Mouse (Mus musculus) left cerebral cortex, adult 2 months (tissue): ENCODE data around the gene Rplp0. TPM values are rescaled to one million over a fixed set of nuclear protein-coding genes. Genes with fewer than 3 reads are reported as not detected.

Experiments
- DNase-seq, 2 experiments: peaks; one replicate each; pipeline ENCODE4 v3.0.0; 2021 to 2022; ENCODE audit warnings: low spot score in 2 of 2, mixed read lengths in 1 of 2; ENCODE audit errors: extremely low spot score in 1 of 2
- H3K27ac ChIP-seq: fragments of 200-600 bp; 2 replicates; pipeline ENCODE4 v1.8.1; 2022
- H3K4me3 ChIP-seq: fragments of 200-600 bp; 2 replicates; pipeline ENCODE4 v1.8.1; 2022
- CTCF ChIP-seq: fragments of 200-600 bp; IDR thresholded peaks from 2 replicates; pipeline ENCODE4 v1.8.1; 2022; ENCODE audit warnings: antibody characterized with exemption, mild to moderate bottlenecking, moderate library complexity
- intact Hi-C: fragments of 180-260 bp; cut with DNase I; formaldehyde crosslinking; loops from one replicate; pipeline ENCODE4 v1.15.1; 2025
- total RNA-seq, 2 experiments: library from RNA; stranded (reverse); gene quantifications; 2 replicates each; pipeline ENCODE4 v1.2.3; 2021

Gene Rplp0
- total RNA-seq, 2 experiments from 2014 or later, result 183 to 187 TPM

DNA sequence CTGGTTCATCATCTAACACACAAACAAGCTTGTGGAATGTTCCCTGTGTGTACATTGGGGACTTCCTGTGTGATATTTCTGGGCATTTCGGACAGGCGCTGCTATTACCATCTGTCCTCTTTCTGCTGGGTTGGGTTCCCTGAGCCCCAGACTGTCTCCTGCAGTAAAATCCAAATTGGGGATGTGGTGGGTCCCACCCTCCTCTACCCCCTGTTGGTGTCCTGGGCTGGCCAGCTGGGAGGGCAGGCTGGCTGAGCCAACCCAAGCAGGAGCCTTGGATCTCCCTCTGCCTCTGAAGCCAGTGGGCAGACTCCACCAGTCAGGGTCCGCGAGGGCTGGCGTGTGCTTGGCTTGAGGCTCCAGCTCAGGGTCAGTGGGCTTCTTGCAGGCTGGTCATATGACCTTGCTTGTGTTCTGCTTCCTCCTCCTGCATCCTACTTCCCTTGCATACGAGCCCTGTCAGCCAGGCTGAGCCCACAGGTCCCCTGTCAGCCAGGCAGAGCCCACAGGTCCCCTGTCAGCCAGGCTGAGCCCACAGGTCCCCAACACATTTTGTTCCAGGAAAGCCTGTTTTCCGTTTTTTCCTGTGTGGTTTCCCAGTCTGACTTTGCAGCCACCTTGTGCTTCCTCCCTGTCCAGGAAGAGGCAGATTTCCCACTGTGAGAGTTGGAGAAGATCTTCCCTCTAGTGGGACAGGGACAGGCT is 29.4 kb upstream of the Rplp0 start:
- H3K27ac ChIP-seq, result 0 out of 2 replicates have a peak overlapping the region, but pooled peaks have one; percentile 26

DNA sequence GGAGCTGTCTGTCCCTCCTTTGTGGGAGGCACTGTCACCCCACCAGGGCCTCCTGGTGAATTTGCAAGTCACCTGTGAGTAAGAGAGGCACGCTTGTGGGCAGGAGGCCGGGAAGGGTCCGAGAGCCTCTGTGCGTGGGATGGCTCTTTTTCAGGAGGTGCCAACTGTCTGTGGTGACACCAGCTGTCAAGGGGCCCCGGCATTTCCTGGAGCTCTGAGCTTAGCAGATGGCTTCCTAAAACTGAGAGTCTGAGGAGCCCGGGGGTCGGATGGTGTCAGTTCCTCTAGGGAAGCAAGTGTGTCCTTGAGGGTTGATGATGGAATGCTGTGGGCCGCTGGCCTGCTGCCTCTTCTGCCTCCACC is 28.8 kb upstream of the Rplp0 start:
- intact Hi-C loops, result no loop called here
- no peak for TF ChIP-seq CTCF
- no peak for DNase-seq
- Histone ChIP-seq H3K4me3 (no peak overlapping the region), H3K27ac (0 out of 2 replicates have a peak overlapping the region, but pooled peaks have one; percentile 1)

More for the DNA sequence above, 29.4 kb upstream of the Rplp0 start:
- intact Hi-C loops, result no loop called here
- DNase-seq, result no peak
- H3K4me3 ChIP-seq, result no peak overlapping the region
- TF ChIP-seq CTCF, result no peak

GRCm38 (mm10) chr5:115531671-115532270 is 27.5 kb upstream of the Rplp0 start:
- intact Hi-C loops, result no loop called here
- peak overlapping the region; percentile 61 for H3K27ac ChIP-seq
- TF ChIP-seq CTCF, result no peak
- H3K4me3 ChIP-seq, result no peak overlapping the region
- peak; percentile 53 to 60 for DNase-seq

- no peak for DNase-seq
- intact Hi-C loops, result no loop called here
Observed at GRCm38 (mm10) chr5:115534290-115534731, 25.0 kb upstream of the Rplp0 start.

DNA sequence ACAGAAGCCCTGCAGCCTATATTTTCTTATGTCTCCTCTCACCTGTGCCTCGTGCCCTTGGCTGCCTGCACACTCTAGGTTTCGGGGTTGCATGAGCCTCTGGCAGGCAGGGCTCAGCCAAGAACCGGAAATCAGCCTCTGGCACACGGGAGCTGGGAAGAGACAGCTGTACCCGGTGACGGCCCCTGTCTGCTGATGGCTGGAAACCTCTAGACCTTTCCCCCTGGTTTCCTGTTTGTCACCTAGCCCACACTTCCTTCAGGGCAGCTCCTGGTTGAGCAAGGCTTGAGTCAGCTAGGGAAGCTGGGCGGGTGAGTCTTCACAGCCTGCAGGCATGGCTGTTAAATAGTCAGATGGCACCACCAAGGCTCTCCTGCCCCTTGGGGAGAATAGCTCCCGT is 24.4 kb upstream of the Rplp0 start:
- intact Hi-C loops, result no loop called here
- Histone ChIP-seq H3K27ac (no peak overlapping the region; the same call in 1 of the 2 replicates), H3K4me3 (no peak overlapping the region)
- no peak for DNase-seq
- TF ChIP-seq CTCF, result no peak

More at GRCm38 (mm10) chr5:115534290-115534731, 25.0 kb upstream of the Rplp0 start:
- no peak overlapping the region; the same call in 1 of the 2 replicates for H3K27ac ChIP-seq
- no peak overlapping the region for H3K4me3 ChIP-seq
- no peak for TF ChIP-seq CTCF

- no peak for DNase-seq
- no peak for TF ChIP-seq CTCF
- Histone ChIP-seq H3K4me3 (no peak overlapping the region), H3K27ac (no peak overlapping the region)
- intact Hi-C loops, result no loop called here
Observed at GRCm38 (mm10) chr5:115535635-115536034, 23.6 kb upstream of the Rplp0 start.

DNA sequence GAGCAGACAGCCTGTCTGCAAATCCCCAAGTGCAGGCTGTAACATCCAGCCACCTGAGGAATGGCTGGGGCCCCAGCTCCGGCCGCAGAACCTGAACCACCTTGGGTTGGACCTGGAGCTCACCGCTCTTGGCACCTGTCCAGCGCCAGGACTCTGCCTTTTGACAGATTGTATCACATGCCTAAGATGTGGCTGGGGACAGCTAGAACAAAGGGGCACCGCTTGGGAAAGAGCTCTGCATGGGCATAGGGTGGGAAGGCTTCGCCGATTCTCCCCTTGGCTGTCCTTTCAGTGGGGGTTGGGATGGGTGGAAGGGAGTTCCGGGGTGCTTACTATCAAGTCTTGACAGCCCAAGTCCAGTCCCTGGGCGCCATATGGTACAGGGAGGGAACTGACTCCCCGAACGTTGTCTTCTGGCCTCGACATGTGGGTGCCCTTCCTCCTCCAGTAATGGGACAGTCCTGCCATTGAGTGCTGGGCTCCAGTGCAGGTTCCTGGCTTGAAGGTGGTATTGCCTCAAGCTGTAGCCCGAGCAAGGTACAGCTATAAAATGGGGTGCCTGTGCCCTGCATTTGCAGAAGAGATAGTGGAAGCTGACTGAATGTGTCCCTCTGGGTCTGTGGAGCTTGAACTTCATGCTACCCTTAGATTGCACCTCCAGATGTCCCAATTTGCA is 21.1 kb upstream of the Rplp0 start:
- TF ChIP-seq CTCF, result no peak
- no peak overlapping the region; the same call in 1 of the 2 replicates for H3K27ac ChIP-seq
- intact Hi-C loops, result loop anchor here (1.0 kb wide), 1 partner anchor 32 kb away; the partner anchor contains the start of gene Pxn
- no peak for DNase-seq
- H3K4me3 ChIP-seq, result no peak overlapping the region

DNA sequence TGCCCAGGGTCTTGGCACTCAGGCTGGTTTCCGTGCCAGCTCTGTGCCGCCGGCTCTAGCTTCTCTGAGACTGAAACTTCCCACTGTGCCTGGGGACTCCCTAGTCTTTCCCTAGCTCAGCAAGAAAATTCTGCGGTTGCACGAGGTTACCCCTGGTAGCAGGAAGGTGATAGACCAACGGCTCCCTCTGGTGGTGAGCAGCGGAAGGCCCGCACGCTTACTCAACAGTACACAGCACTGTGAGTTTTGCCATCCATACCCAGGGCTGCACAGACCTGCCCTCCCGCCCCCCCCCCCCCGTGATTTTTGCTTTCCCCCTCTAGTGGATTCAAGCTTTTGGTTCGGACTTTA is 20.6 kb upstream of the Rplp0 start:
- DNase-seq, result peak; percentile 87 to 92
- intact Hi-C loops, result loop anchor here (1.0 kb wide), 1 partner anchor 32 kb away; the partner anchor contains the start of gene Pxn
- peak; percentile 89 for TF ChIP-seq CTCF
- no peak overlapping the region for H3K4me3 ChIP-seq
- no peak overlapping the region; the same call in 1 of the 2 replicates for H3K27ac ChIP-seq

GRCm38 (mm10) chr5:115542635-115543384 is 16.5 kb upstream of the Rplp0 start:
- no peak overlapping the region for H3K4me3 ChIP-seq
- intact Hi-C loops, result loop anchor here (10.0 kb wide), 1 partner anchor 178 kb away; no protein-coding TSS in a partner anchor
- no peak overlapping the region for H3K27ac ChIP-seq
- TF ChIP-seq CTCF, result no peak
- DNase-seq, result no peak

DNA sequence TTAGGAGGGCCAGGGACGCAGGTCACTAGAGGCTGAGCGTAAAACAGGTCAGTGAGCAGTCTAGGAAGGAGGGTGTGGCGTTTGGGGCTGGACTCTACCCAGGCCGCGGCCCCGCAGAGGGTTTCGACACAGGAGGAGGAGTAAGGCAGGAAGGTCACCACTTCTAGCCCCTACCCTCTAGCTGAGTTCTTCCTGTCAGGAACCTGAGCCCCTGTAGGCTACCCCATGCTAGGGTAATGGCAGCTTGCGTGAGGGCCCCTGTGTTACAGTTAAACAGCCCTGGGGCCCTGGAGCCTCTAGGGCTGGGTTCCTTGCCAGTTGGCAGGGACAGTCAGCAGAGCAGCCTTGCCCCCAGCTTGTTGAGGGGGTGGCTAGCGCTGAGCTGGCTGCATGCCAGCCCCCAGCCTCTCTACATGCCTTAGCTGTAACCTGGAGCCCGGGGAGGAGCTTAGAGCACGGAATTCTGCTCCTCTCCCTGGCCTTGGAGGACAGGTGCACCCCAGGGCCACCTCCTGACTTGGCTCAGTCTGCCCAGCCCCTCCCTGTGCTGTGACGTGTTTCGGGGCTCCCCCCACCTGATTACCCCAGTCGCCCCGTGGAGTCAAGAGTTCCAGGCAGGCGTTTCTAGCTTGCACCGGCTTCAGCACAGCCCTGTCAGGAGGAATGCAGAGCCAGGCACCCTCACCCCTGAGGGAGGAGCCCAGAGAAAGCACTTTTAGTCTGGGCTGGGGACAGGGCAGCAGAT is 15.6 kb upstream of the Rplp0 start:
- no peak for TF ChIP-seq CTCF
- intact Hi-C loops, result loop anchor here (10.0 kb wide), 1 partner anchor 179 kb away; no protein-coding TSS in a partner anchor
- no peak overlapping the region for H3K27ac ChIP-seq
- no peak overlapping the region for H3K4me3 ChIP-seq
- DNase-seq, result peak in 1 of 2 experiments; percentile 59
